Comparison of ENCODE assay signal across 12 mouse cellular contexts in the genomic region with DNA sequence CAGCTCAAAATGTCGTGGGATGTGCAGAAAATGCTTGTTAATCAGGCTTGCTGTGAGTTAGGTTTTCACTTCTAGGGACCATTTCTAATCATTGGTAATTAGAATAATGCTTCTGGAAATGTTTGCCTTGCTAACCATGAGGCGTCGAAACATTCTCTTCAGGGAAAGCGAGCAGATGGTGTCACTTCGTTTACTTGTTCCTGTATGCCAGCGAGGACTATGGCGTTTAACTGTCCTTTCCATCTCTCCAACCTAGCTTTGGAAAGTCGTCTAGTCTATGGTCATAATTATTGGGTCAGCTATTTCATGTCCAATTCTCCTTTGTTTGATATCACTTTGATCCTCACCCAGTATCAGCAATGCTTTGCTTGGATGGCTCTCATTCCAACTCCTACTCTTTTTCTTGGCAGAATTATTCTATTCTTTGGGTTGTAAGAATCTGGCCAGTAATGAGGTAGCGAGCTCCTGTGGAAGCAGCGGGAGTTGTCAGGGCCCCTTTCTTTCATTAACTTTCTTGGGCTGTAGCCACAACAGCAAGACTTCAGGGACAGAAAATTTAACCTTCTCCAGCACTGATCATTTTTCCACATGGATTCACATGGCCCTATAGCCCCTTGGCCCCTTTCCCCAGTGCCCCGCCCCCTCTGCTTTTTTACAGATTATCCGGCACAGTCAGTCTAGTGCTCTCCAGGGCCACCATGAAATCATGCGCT.
DNase-seq lines count a peak whose midpoint lies in the region; ATAC-seq and TF ChIP-seq lines count a peak whose summit lies in the region.
"Had no signal": no experiment of that assay in that cellular context is flagged by ENCODE, and none has a peak within 500 bp of the region (broad histone marks: within the 10 kb centered on the region; RNA-seq: fewer than 3 reads in every experiment).

No protein-coding gene starts in this region.

- H3K36me3 ChIP-seq in hindbrain, embryonic 16.5 days (ENCODE audit: control insufficient read depth, insufficient read depth, low read length), result no peaks in the 10 kb centered on the region
- no peaks in the 10 kb centered on the region for H3K36me3 ChIP-seq in intestine, postnatal 0 days (ENCODE audit: control insufficient read depth, insufficient read depth)
- H3K36me3 ChIP-seq: heart, embryonic 10.5 days had no signal

- peaks cover 2% of the 10 kb centered on the region; the same call in 1 of the 2 replicates for H3K4me1 ChIP-seq in hindbrain, embryonic 16.5 days (ENCODE audit: control insufficient read depth, insufficient read depth, low read depth, low read length)
- H3K4me1 ChIP-seq in intestine, postnatal 0 days (replicated peaks; ENCODE audit: control insufficient read depth, insufficient read depth, low read length), result no peaks in the 10 kb centered on the region
- H3K4me1 ChIP-seq: heart, embryonic 10.5 days had no signal

- peak; percentile 18 for DNase-seq in cerebellum, adult 9-10 months
- DNase-seq in cerebellum, postnatal 36 days, result no peak
- peak; percentile 2 for DNase-seq in ovary, postnatal 36 days (ENCODE audit: low spot score)
- DNase-seq in ovary, postnatal 10 days (ENCODE audit: low spot score), result no peak
- no peak for DNase-seq in heart, adult 9 months (ENCODE audit: low spot score in 2 of 2)
- no peak for DNase-seq in adipocyte (ENCODE audit: low spot score)
- DNase-seq: kidney, postnatal 25 days; liver, postnatal 0 days; thymus, adult 18-20 months had no signal

- H3K4me3 ChIP-seq in hindbrain, embryonic 16.5 days (ENCODE audit: low read length), result no peak overlapping the region
- H3K4me3 ChIP-seq in intestine, postnatal 0 days (ENCODE audit: low read depth, low read length), result no peak overlapping the region
- H3K4me3 ChIP-seq: heart, embryonic 10.5 days had no signal

- no peaks in the 10 kb centered on the region for H3K9me3 ChIP-seq in hindbrain, embryonic 16.5 days (ENCODE audit: control insufficient read depth, low read length)
- no peaks in the 10 kb centered on the region for H3K9me3 ChIP-seq in intestine, postnatal 0 days (ENCODE audit: control insufficient read depth)
- H3K9me3 ChIP-seq: heart, embryonic 10.5 days had no signal

- peak overlapping the region; percentile 17; the same call in 1 of the 2 replicates for H3K27ac ChIP-seq in hindbrain, embryonic 16.5 days (ENCODE audit: low read depth, low read length)
- H3K27ac ChIP-seq in intestine, postnatal 0 days (ENCODE audit: low read depth, low read length), result no peak overlapping the region
- H3K27ac ChIP-seq: heart, embryonic 10.5 days had no signal

- no peaks in the 10 kb centered on the region for H3K27me3 ChIP-seq in hindbrain, embryonic 16.5 days (replicated peaks; ENCODE audit: control insufficient read depth, insufficient read depth, low read length)
- no peaks in the 10 kb centered on the region for H3K27me3 ChIP-seq in intestine, postnatal 0 days (replicated peaks; ENCODE audit: control insufficient read depth, insufficient read depth, low read length)

- WGBS in hindbrain, embryonic 16.5 days, result 41% methylated on average over 13 of the region's 13 CpGs
- WGBS in intestine, postnatal 0 days, result 78% methylated on average over 13 of the region's 13 CpGs

- H3K4me2 ChIP-seq in hindbrain, embryonic 16.5 days (ENCODE audit: low read length), result peak overlapping the region; percentile 10
- no peak overlapping the region for H3K4me2 ChIP-seq in intestine, postnatal 0 days (replicated peaks; ENCODE audit: low read depth)

- ATAC-seq in hindbrain, embryonic 16.5 days, result peak; percentile 95
- no peak for ATAC-seq in intestine, postnatal 0 days
- ATAC-seq: liver, postnatal 0 days had no signal

- no peak for TF ChIP-seq CTCF in intestine, postnatal 0 days (IDR thresholded peaks at IDR 0.05; ENCODE audit: low read depth)

- no peak overlapping the region for H3K9ac ChIP-seq in hindbrain, embryonic 16.5 days (ENCODE audit: low read depth, low read length)
- H3K9ac ChIP-seq in intestine, postnatal 0 days (ENCODE audit: low read depth, low read length), result no peak overlapping the region
- H3K9ac ChIP-seq: liver, postnatal 0 days had no signal

Comparison
In these comparisons a context has a peak if more than half of its experiments do, and no peak if none do; other contexts are left out.
1. DNase-seq: peak in cerebellum, adult 9-10 months (single experiment) and ovary, postnatal 36 days (single experiment); none in cerebellum, postnatal 36 days (0 of 2), ovary, postnatal 10 days (single experiment), heart, adult 9 months (0 of 2) and adipocyte (single experiment).